In the genomic region with DNA sequence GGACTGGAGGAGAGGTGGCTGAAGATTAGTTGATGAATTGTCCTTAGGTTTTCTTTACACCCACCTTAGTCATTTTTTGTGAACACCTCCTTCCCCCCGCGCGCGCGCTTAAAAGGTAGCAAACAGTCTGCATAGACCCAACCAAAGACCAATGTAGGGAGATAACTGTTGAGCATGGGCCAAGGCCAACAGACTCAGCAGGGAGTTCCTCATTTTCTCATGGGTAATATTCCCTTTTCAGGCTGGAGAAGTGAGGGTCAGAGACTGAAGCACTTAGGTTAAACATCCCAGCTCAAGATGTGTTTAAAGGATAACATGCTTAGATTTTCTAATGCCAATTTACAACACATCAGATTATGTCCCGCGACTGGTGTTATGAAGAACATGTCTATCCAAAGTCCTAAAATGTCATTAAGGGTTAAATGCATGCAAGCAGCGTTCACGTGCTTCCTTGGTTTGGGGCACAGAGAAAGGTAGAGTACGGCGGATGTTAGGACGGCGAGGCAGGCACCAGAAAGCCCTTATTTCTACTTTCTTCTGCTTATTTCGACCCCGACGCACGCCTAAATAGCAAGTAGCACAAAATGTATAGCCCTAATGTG, we compare ENCODE assay signal across 8 mouse cellular contexts. TPM values are rescaled to one million over a fixed set of nuclear protein-coding genes. Genes with fewer than 3 reads are reported as not detected.
DNase-seq lines count a peak whose midpoint lies in the region; ATAC-seq and TF ChIP-seq lines count a peak whose summit lies in the region.

No protein-coding gene starts in this region.

- peak overlapping the region; percentile 98 for H3K4me2 ChIP-seq in kidney, embryonic 14.5 days (replicated peaks; ENCODE audit: low read depth, low read length)
- peak overlapping the region; percentile 92 for H3K4me2 ChIP-seq in intestine, embryonic 14.5 days (ENCODE audit: low read length)
- peak overlapping the region; percentile 68 for H3K4me2 ChIP-seq in midbrain, postnatal 0 days (ENCODE audit: low read depth, low read length, poor library complexity, severe bottlenecking)

- TF ChIP-seq CTCF in midbrain, postnatal 0 days (IDR thresholded peaks at IDR 0.05): no peak

- DNase-seq in kidney, adult 8-10 months: no peak
- DNase-seq in intestine, embryonic 14.5 days (ENCODE audit: low spot score): no peak
- no peak for DNase-seq in midbrain, postnatal 0 days (ENCODE audit: low spot score)
- no peak for DNase-seq in embryo, embryonic 10 days (ENCODE audit: low spot score)
- no peak for DNase-seq in thymus, postnatal 14 days
- DNase-seq in urinary bladder, postnatal 4 days (ENCODE audit: low spot score in 2 of 2): no peak

- peaks cover 25% of the 10 kb centered on the region for H3K27me3 ChIP-seq in kidney, embryonic 14.5 days (ENCODE audit: control insufficient read depth, insufficient read depth, low read length)
- H3K27me3 ChIP-seq in intestine, embryonic 14.5 days (replicated peaks; ENCODE audit: control insufficient read depth, insufficient read depth, low read length): peaks cover 2% of the 10 kb centered on the region; the same call in 1 of the 2 replicates
- H3K27me3 ChIP-seq in midbrain, postnatal 0 days (ENCODE audit: insufficient read depth, low read length): no peaks in the 10 kb centered on the region

- H3K4me3 ChIP-seq in kidney, embryonic 14.5 days (ENCODE audit: low read length): peak overlapping the region; percentile 41
- peak overlapping the region; percentile 49 for H3K4me3 ChIP-seq in intestine, embryonic 14.5 days (ENCODE audit: low read depth, low read length)
- peak overlapping the region; percentile 48 for H3K4me3 ChIP-seq in midbrain, postnatal 0 days (ENCODE audit: low read depth, low read length)

- ATAC-seq in kidney, embryonic 14.5 days (ENCODE audit: low FRiP score, low TSS enrichment): no peak
- ATAC-seq in common myeloid progenitor, adult 5-6 weeks (replicated peaks; ENCODE audit: low read depth, poor library complexity, severe bottlenecking): peak; percentile 43
- ATAC-seq in intestine, embryonic 14.5 days (replicated peaks; ENCODE audit: low FRiP score, low TSS enrichment, low read depth): 0 out of 2 replicates have a peak, but pooled peaks have one; percentile 3
- ATAC-seq in midbrain, postnatal 0 days (ENCODE audit: low FRiP score): peak; percentile 31

- 0 out of 2 replicates have a peak, but pooled peaks cover 5% of the 10 kb centered on the region for H3K4me1 ChIP-seq in kidney, embryonic 14.5 days (ENCODE audit: control insufficient read depth, insufficient read depth, low read length)
- H3K4me1 ChIP-seq in intestine, embryonic 14.5 days (replicated peaks; ENCODE audit: control insufficient read depth, insufficient read depth, low read length): peaks cover 11% of the 10 kb centered on the region; the same call in 1 of the 2 replicates
- peaks cover 3% of the 10 kb centered on the region; the same call in 1 of the 2 replicates for H3K4me1 ChIP-seq in midbrain, postnatal 0 days (ENCODE audit: insufficient read depth, low read length)

- H3K9ac ChIP-seq in kidney, embryonic 14.5 days (ENCODE audit: low read depth, low read length): peak overlapping the region; percentile 37; the same call in 1 of the 2 replicates
- peak overlapping the region; percentile 38; the same call in 1 of the 2 replicates for H3K9ac ChIP-seq in intestine, embryonic 14.5 days (ENCODE audit: low read length)
- peak overlapping the region; percentile 68 for H3K9ac ChIP-seq in midbrain, postnatal 0 days (replicated peaks; ENCODE audit: low read length, poor library complexity, severe bottlenecking)

- H3K9me3 ChIP-seq in kidney, embryonic 14.5 days (ENCODE audit: control insufficient read depth, low read length): no peaks in the 10 kb centered on the region
- H3K9me3 ChIP-seq in intestine, embryonic 14.5 days (ENCODE audit: control insufficient read depth, low read length): no peaks in the 10 kb centered on the region
- no peaks in the 10 kb centered on the region for H3K9me3 ChIP-seq in midbrain, postnatal 0 days (ENCODE audit: low read length)

- H3K36me3 ChIP-seq in kidney, embryonic 14.5 days (ENCODE audit: control insufficient read depth, insufficient read depth, low read length): no peaks in the 10 kb centered on the region
- H3K36me3 ChIP-seq in intestine, embryonic 14.5 days (ENCODE audit: control insufficient read depth, insufficient read depth, low read length): no peaks in the 10 kb centered on the region
- no peaks in the 10 kb centered on the region for H3K36me3 ChIP-seq in midbrain, postnatal 0 days (ENCODE audit: insufficient read depth, low read length)

- no peak overlapping the region for H3K27ac ChIP-seq in kidney, embryonic 14.5 days (ENCODE audit: low read depth, low read length)
- peak overlapping the region; percentile 22; the same call in 1 of the 2 replicates for H3K27ac ChIP-seq in intestine, embryonic 14.5 days (ENCODE audit: low read depth)
- H3K27ac ChIP-seq in midbrain, postnatal 0 days (ENCODE audit: low read depth, low read length): peak overlapping the region; percentile 97

- WGBS in kidney, embryonic 14.5 days: 33% methylated on average over 17 of the region's 17 CpGs
- 32% methylated on average over 17 of the region's 17 CpGs for WGBS in intestine, embryonic 14.5 days
- WGBS in midbrain, postnatal 0 days: 30% methylated on average over 17 of the region's 17 CpGs

RNA-seq across cellular contexts. Expression of gene Slc2a3, which starts 37.5 kb away (rescaled TPM):
- polyA plus RNA-seq in kidney, embryonic 14.5 days (2014; fragmentation: Nextera tagmentation; extraction: Ambion mirVana): 2.9 and 5.8 TPM in 2 replicates
- total RNA-seq in common myeloid progenitor, adult 5-6 weeks (2017): 21.6 and 24.4 TPM in 2 replicates
- 17.6 and 21.5 TPM in 2 replicates for polyA plus RNA-seq in intestine, embryonic 14.5 days (2014; fragmentation: Nextera tagmentation; extraction: Ambion mirVana)
- total RNA-seq in midbrain, postnatal 0 days (2014; rRNA removed): 96.0 and 129 TPM in 2 replicates
- 48.4 and 50.1 TPM in 2 replicates for polyA plus RNA-seq in midbrain, postnatal 0 days (2015; fragmentation: Nextera tagmentation; extraction: Ambion mirVana)

RNA-seq across cellular contexts. Expression of gene Foxj2, which starts 55.8 kb away (rescaled TPM):
- polyA plus RNA-seq in kidney, embryonic 14.5 days (2014; fragmentation: Nextera tagmentation; extraction: Ambion mirVana): 4.1 and 7.8 TPM in 2 replicates
- total RNA-seq in common myeloid progenitor, adult 5-6 weeks (2017): 6.4 and 6.7 TPM in 2 replicates
- polyA plus RNA-seq in intestine, embryonic 14.5 days (2014; fragmentation: Nextera tagmentation; extraction: Ambion mirVana): 6.4 and 6.9 TPM in 2 replicates
- total RNA-seq in midbrain, postnatal 0 days (2014; rRNA removed): 24.4 and 27.2 TPM in 2 replicates
- polyA plus RNA-seq in midbrain, postnatal 0 days (2015; fragmentation: Nextera tagmentation; extraction: Ambion mirVana): 8.6 and 8.8 TPM in 2 replicates

RNA-seq across cellular contexts. Expression of gene Nanog, which starts 56.7 kb away (rescaled TPM):
- polyA plus RNA-seq in kidney, embryonic 14.5 days (2014; fragmentation: Nextera tagmentation; extraction: Ambion mirVana): 0.13 TPM in 1 of 2 replicates, not detected in the other
- not detected in 2 replicates for total RNA-seq in common myeloid progenitor, adult 5-6 weeks (2017)
- polyA plus RNA-seq in intestine, embryonic 14.5 days (2014; fragmentation: Nextera tagmentation; extraction: Ambion mirVana): 0.15 and 0.17 TPM in 2 replicates
- total RNA-seq in midbrain, postnatal 0 days (2014; rRNA removed): 0.09 and 0.16 TPM in 2 replicates
- 0.07 and 0.10 TPM in 2 replicates for polyA plus RNA-seq in midbrain, postnatal 0 days (2015; fragmentation: Nextera tagmentation; extraction: Ambion mirVana)
